Comparison of ENCODE assay signal across 8 mouse cellular contexts in genomic region chr7:97579067-97579975, GRCm38 (mm10). TPM values are rescaled to one million over a fixed set of nuclear protein-coding genes. Genes with fewer than 3 reads are reported as not detected.
DNase-seq lines count a peak whose midpoint lies in the region; ATAC-seq lines count a peak whose summit lies in the region.

Gene Aamdc, minus strand, starts transcription at chr7:97579497.
Gene Rsf1, plus strand, starts transcription at chr7:97579889.

- peak; percentile 96 to 99 for DNase-seq in adrenal gland, adult (ENCODE audit: inconsistent age in 2 of 2, low spot score in 1 of 2)
- peak; percentile 99 for DNase-seq in embryo, embryonic 10.5 days (ENCODE audit: low spot score)
- peak; percentile 96 for DNase-seq in gastrocnemius, postnatal 14 days
- DNase-seq in left cerebral cortex, postnatal 10 days (ENCODE audit: extremely low spot score in 1 of 2, low spot score in 2 of 2): peak; percentile 93 to 97
- DNase-seq in right cerebral cortex, postnatal 25 days: peak; percentile 93
- peak; percentile 92 to 96 for DNase-seq in urinary bladder, postnatal 4 days (ENCODE audit: low spot score in 2 of 2)

- ATAC-seq in inflammation-experienced regulatory T-cells, adult 6 months: peak; percentile 77
- ATAC-seq in megakaryocyte-erythroid progenitor cell, adult 5-6 weeks (replicated peaks; ENCODE audit: low FRiP score, low TSS enrichment, poor library complexity, severe bottlenecking): peak; percentile 81

- intact Hi-C loops in gastrocnemius, postnatal 14 days (cut with DNase I; ENCODE audit: low total_unique reads): loop anchor here (10.0 kb wide), 3 partner anchors 95 to 155 kb away; partner anchors contain the start of gene Ints4
- intact Hi-C loops in left cerebral cortex, postnatal 10 days (cut with DNase I): loop anchor here (5.0 kb wide), 3 partner anchors 78 to 152 kb away; partner anchors contain the start of gene Ints4

RNA-seq across cellular contexts. Expression of gene Aamdc, which starts in this region (rescaled TPM):
- 100 to 1,000 TPM; 107 to 112 TPM for total RNA-seq in gastrocnemius, postnatal 14 days (2021)
- polyA plus RNA-seq in inflammation-experienced regulatory T-cells, adult 6 months (2017; shearing (Covaris generic)): 10 to 100 TPM; 30.3 to 51.0 (median 45.9) TPM
- 10 to 100 TPM; 24.7 to 24.8 TPM for total RNA-seq in left cerebral cortex, postnatal 10 days (2021)
- 10.9 and 15.9 TPM in 2 replicates for total RNA-seq in megakaryocyte-erythroid progenitor cell, adult 5-6 weeks (2014; fragmentation: Nextera tagmentation)
- total RNA-seq in megakaryocyte-erythroid progenitor cell, adult 5-6 weeks (2017): 36.3 and 43.2 TPM in 2 replicates

RNA-seq across cellular contexts. Expression of gene Rsf1, which starts in this region (rescaled TPM):
- 10 to 100 TPM; 12.4 to 12.6 TPM for total RNA-seq in gastrocnemius, postnatal 14 days (2021)
- 10 to 100 TPM; 22.5 to 31.6 (median 30.1) TPM for polyA plus RNA-seq in inflammation-experienced regulatory T-cells, adult 6 months (2017; shearing (Covaris generic))
- 10 to 100 TPM; 36.6 to 38.0 TPM for total RNA-seq in left cerebral cortex, postnatal 10 days (2021)
- 21.4 and 24.5 TPM in 2 replicates for total RNA-seq in megakaryocyte-erythroid progenitor cell, adult 5-6 weeks (2014; fragmentation: Nextera tagmentation)
- total RNA-seq in megakaryocyte-erythroid progenitor cell, adult 5-6 weeks (2017): 25.9 and 50.3 TPM in 2 replicates

Comparison
In these comparisons a context has a peak if more than half of its experiments do, and no peak if none do; other contexts are left out.
1. Peak in every context shown above with its lines: DNase-seq and ATAC-seq.